Mouse (Mus musculus) lung, embryonic 16.5 days (tissue): ENCODE results near the gene Mfsd4b5. TPM values are rescaled to one million over a fixed set of nuclear protein-coding genes. Genes with fewer than 3 reads are reported as not detected.

Source experiments
- polyA plus RNA-seq: library from polyadenylated mRNA; unstranded; fragments of >200 nt; fragmentation: Nextera tagmentation; extraction: Ambion mirVana; gene quantifications from 2 replicates; pipeline ENCODE4 v1.2.1, GENCODE M21; 2015

The Mfsd4b5 gene
- polyA plus RNA-seq, 1 experiment from 2014 or later = 0.06 TPM

Other genes starting within 250 kb of the Mfsd4b5 start
- 4.4 and 4.6 TPM in 2 replicates for gene Mfsd4b4, start 87.4 kb downstream of the Mfsd4b5 start, polyA plus RNA-seq
- not detected in 2 replicates for gene Mfsd4b2, start 59.7 kb downstream of the Mfsd4b5 start, polyA plus RNA-seq
- 0.40 and 0.48 TPM in 2 replicates for gene Mfsd4b3, start 26.5 kb downstream of the Mfsd4b5 start, polyA plus RNA-seq
- gene Mfsd4b1, start 38.6 kb upstream of the Mfsd4b5 start, polyA plus RNA-seq = 0.13 and 0.33 TPM in 2 replicates
- 5.0 and 7.8 TPM in 2 replicates for gene Slc16a10, start 155.6 kb upstream of the Mfsd4b5 start, polyA plus RNA-seq